Mouse (Mus musculus): Measurements from ENCODE around the gene Acadsb.

DNA sequence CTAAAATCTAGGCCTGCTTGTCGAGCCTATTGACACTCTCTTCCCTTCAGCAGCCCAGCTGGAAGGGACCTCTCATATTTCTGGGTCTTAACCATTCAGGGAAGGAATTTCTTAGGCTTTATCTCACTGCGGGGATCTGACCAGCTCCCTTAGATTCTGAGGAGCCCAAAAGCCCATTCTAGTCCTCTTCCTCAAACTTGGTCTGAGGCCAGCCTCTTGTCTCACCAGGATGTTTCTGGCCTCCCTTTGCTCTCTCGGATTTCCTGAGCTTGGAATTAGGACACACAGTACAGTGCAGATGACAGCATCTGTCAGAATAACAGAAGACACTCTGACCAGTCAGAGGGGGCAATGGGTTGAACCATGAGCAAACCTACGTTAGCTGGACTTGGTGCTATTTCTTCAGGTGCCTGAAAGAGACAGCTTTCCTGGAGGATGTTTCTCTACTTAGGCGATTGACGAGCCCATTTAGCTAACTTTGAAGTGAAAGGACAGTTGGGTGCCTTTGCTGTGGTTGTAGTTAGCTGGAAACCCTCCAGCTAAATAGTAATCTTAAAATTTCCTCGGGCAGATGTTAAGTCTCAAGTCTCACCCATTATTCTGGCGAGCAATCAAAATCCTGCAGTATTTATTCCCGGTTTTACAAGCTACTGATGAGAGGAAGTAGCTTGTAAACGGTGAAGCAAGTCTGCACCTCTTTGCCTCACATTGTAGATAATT is 980 bp downstream of the Acadsb start:
- TF ChIP-seq CTCF (IDR thresholded peaks at IDR 0.05; ENCODE audit: extremely low read depth, insufficient read length, insufficient replicate concordance, low read depth, low read length) (no peak), POLR2A (IDR thresholded peaks at IDR 0.05; ENCODE audit: low read depth, low read length) (no peak)

Measured in small intestine, adult 2 months (tissue).